Mouse (Mus musculus) lung, adult 18-20 months (tissue): Measurements from ENCODE around the gene Crocc.
A peak's percentile ranks its signal among the peaks of the same experiment; 100 is the strongest.

Source experiments
- DNase-seq, 2 experiments: peaks; one replicate each; pipeline ENCODE4 v3.0.0; 2022; ENCODE audit warnings: mixed read lengths in 2 of 2

Gene Crocc

DNA sequence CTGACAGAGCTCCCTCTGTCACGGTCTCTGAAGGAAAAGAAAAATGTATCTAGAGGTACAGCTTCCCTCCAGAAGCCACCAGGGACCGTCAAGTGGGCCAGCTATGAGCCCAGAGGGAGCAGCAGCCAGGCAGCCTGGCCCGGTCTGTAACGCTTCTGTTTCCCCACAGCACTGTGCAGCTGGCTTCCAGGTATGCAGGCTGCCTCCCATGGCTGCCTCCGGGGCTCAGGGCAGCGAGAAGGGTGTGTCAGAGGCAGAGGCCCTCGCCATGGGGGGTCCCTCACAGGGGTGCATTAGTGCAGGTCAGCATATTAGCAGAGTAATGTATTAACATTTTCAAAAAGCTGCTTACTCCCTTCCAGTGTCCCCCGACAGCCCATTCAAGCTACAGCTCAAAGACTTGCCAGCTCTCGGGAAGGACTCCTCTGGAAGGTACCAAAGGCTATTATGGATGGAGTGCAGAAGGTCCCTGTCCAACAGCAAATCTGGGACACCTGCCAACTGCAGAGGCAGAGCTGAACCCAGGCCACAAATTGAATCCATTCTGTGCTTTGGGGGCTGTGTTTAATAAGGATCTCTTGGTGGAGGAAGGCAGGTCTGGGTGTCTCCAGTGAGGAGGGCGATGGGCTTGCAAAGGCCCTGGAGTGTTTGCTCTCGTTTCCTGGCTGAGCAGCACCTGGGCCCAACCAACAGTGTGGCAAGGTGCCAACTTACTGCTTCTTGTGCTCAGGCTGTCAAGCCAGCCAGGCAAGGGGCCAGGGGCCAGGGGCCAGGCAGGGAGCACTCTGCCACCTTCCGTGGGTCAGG is 6.6 kb upstream of the Crocc start:
- peak; percentile 68 to 77 for DNase-seq

- peak; percentile 76 to 84 for DNase-seq
Observed at GRCm38 (mm10) chr4:141065123-141065522, 4.8 kb upstream of the Crocc start.

DNA sequence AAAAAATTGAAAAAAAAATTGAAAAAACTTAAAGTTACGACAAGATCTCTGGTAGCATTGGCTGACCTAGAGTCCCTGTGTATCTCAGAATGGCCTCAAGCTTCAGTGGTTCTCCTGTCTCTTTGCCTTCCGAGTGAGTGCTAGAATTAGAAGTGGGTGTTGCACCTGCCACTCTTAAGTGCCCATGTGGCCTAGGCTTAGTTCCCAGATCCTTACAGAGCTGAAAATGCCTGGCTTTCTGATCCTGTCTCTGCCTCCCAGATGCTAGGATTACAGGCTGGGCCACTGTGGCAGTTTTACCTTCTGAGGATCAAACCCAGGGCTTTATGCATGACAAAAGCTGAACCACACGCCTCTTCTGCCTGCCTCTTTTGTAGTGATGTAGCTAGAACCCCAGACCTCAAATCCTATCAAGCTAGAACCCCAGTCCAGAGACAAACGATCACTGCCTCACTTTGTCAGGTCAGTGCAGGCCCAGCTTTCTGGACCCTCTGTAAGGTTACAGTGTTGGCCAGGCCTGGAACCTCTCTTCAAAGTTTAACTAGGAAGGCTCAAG is 3.8 kb upstream of the Crocc start:
- no peak for DNase-seq

DNA sequence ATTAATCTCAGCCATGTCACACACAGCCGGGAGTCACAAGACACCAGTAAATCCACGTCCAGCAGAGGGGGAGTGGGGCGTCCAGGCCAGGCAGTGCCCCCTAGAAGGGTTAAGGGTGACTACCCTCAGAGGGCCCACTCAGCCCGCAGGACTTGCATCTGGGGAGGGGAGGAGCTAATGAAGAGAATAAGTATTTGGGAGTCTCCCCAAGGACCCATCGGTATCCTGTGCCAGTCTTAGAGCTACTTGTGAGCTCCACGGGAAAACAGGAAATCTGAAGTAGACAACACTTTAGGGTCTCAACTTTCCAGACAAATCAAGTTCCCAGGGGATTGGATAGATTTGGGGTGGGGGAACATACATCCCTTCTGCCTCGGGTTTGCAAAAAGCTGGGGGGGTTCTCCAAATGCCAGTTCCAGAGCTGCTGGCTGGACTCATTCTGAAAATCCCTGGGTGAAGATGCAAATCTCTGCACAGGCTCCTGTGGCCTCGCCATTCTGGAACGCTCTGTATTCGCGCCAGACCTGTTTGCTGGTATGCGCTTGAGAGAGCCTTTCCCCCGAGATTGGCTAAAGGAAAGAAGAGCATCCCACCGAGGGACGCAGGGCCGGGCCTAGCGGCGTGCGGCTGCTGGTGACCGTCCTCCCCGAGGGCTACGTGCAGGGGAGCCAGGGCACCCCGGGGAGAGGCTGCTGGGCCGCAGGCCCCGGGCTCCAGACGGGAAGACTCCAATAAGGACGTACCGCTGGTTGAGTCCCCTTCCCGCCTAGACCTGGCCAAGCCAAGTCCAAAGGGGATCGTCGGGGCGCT is 529 bp downstream of the Crocc start:
- no peak for DNase-seq

GRCm38 (mm10) chr4:141058835-141059234 is 1.5 kb downstream of the Crocc start:
- DNase-seq = no peak

- DNase-seq = no peak
Observed at GRCm38 (mm10) chr4:141056970-141057369, 3.4 kb downstream of the Crocc start.

GRCm38 (mm10) chr4:141053568-141054161 is 6.7 kb downstream of the Crocc start:
- DNase-seq = no peak

DNA sequence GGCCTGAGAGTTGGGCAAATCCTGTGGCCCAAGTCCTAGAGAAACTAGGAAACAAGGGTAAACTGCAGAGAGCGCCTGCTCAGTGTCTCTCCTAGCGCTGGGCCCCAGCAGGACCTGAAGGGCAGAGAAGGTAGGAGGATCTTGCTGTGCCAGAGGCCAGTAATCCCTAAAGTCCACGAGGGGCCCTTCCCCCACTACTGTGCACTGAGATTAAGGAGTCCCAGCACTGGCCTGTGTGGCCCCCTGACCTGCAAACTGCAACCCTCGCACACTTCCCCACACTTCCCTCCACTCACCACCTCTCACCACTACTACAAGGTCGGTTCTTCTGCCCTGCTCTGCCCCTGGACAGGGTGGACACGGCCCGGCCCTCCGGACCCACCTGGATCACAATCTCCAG is 7.2 kb downstream of the Crocc start:
- DNase-seq = no peak

GRCm38 (mm10) chr4:141052442-141052841 is 7.9 kb downstream of the Crocc start:
- no peak for DNase-seq

- peak in 1 of 2 experiments; percentile 47 for DNase-seq
Observed at GRCm38 (mm10) chr4:141049476-141049835, 10.9 kb downstream of the Crocc start.

- DNase-seq = no peak
Observed at GRCm38 (mm10) chr4:141048810-141049475, 11.4 kb downstream of the Crocc start.

- peak in 1 of 2 experiments; percentile 57 for DNase-seq
Observed at GRCm38 (mm10) chr4:141044816-141045215, 15.5 kb downstream of the Crocc start.

DNA sequence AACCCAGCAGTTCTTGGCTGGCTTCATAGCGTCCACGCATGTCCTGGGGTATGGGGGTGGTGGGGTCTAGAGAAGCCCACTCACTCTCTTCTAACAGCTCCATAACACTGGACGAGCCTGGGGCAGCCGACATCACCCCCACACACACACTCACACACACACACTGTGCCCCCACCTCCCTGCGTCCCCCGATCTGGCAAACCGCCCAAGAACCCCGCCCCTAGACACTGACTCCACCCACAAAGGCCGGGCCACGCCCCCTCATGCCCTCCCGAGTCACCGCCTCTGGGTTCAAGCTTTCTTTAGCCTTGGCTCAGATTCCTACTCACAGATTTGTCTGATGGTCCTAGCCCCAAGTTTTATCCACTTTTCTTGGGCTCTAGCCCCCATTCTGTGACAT is 19.2 kb downstream of the Crocc start:
- DNase-seq = no peak

- peak; percentile 84 to 90 for DNase-seq
Observed at GRCm38 (mm10) chr4:141033606-141034549, 26.5 kb downstream of the Crocc start.

GRCm38 (mm10) chr4:141031733-141032132 is 28.6 kb downstream of the Crocc start:
- DNase-seq = peak; percentile 71 to 81

DNA sequence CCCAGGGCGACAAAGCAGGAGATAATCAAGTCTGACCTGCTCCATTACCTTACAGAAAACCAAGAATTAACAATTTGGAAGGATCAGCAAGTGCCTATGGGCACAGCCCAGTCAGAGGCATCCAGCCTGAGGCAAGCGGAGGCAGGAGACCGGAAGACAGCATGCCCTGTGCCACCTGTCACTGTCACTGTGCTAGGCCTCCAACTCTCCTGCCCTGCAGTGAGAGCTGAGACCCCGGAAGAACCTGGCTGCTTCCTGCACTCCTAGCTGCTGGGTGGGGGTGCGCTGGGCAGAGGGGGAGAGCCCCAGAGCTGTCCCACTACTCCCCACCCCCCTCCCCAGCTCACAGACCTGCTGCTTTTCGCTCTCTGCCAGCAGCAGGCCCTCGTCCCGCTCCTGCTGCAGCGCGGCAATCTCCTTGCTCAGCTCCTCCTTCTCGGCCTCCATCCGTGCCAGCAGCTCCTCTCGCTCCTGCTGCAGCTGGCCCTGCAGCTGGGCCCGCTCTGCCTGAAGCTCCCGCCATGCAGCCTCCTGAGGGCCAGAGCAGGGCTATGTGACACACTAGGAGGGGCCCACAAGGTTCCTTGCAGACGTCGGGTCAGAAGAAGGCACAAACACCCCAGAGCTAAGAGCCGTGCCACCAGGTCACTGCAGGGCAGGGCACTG is 29.7 kb downstream of the Crocc start:
- DNase-seq = no peak

- no peak for DNase-seq
Observed at GRCm38 (mm10) chr4:141024992-141025391, 35.4 kb downstream of the Crocc start.

- DNase-seq = peak in 1 of 2 experiments; percentile 40
Observed at GRCm38 (mm10) chr4:141024052-141024451, 36.3 kb downstream of the Crocc start.

- DNase-seq = no peak
Observed at GRCm38 (mm10) chr4:141021614-141021929, 38.8 kb downstream of the Crocc start.

GRCm38 (mm10) chr4:141020811-141021613 is 39.3 kb downstream of the Crocc start:
- peak in 1 of 2 experiments; percentile 33 for DNase-seq
